Mouse (Mus musculus) liver, embryonic 16.5 days (tissue): ENCODE measurements at regions not wholly inside any gene's neighbourhood (a gene's known extent, or its start where the extent isn't known, plus 50 kb on each side); places are given as distances from the start of the nearest gene placed in this dataset.
"Not testable (repeated sequence)": the region's sequence is repeated elsewhere in the genome, so short reads cannot be mapped to it uniquely, and the experiment has no call there.

Experiments used
- ATAC-seq: fragments of 200-750 bp; cut with Nextera tagmentation; 2 replicates; pipeline ENCODE4 v1.8.0; 2017; ENCODE audit warnings: low read depth, mild to moderate bottlenecking, moderate number of reproducible peaks, moderate library complexity
- H3K27ac ChIP-seq: fragments of 300-500 bp; sonication (generic); 2 replicates; pipeline ENCODE4 v1.5.1; 2014; ENCODE audit warnings: mild to moderate bottlenecking, low read length
- H3K27me3 ChIP-seq: fragments of 300-500 bp; sonication (generic); 2 replicates; pipeline ENCODE4 v1.6.1; 2014; ENCODE audit warnings: low read depth, low read length, mixed read lengths; ENCODE audit not compliant: control insufficient read depth, insufficient read depth
- H3K36me3 ChIP-seq: fragments of 300-500 bp; sonication (generic); 2 replicates; pipeline ENCODE4 v1.6.1; 2014; ENCODE audit warnings: mild to moderate bottlenecking; ENCODE audit not compliant: control insufficient read depth, insufficient read depth
- H3K4me1 ChIP-seq: fragments of 300-500 bp; sonication (generic); 2 replicates; pipeline ENCODE4 v1.6.1; 2014; ENCODE audit warnings: low read depth, low read length, mixed read lengths; ENCODE audit not compliant: control insufficient read depth
- H3K4me2 ChIP-seq: fragments of 300-500 bp; sonication (generic); 2 replicates; pipeline ENCODE4 v1.6.1; 2014; ENCODE audit warnings: low read depth, low read length, mixed read lengths
- H3K4me3 ChIP-seq: fragments of 300-500 bp; sonication (generic); 2 replicates; pipeline ENCODE4 v1.5.1; 2014; ENCODE audit warnings: low read depth, mild to moderate bottlenecking, low read length
- H3K9ac ChIP-seq: fragments of 300-500 bp; sonication (generic); 2 replicates; pipeline ENCODE4 v1.6.1; 2014; ENCODE audit warnings: low read depth, low read length
- H3K9me3 ChIP-seq: fragments of 300-500 bp; sonication (generic); replicated peaks from 2 replicates; pipeline ENCODE4 v1.6.1; 2016; ENCODE audit warnings: low read length; ENCODE audit not compliant: control insufficient read depth
- WGBS: fragments of 180-500 bp; shearing (Covaris S2); extraction: QIAGEN DNeasy Blood & Tissue Kit; methylation state at CpG from one replicate; pipeline ENCODE4 v1.1.7; 2014; ENCODE audit not compliant: insufficient replicate concordance; 5-methylcytosine and 5-hydroxymethylcytosine counted together

DNA sequence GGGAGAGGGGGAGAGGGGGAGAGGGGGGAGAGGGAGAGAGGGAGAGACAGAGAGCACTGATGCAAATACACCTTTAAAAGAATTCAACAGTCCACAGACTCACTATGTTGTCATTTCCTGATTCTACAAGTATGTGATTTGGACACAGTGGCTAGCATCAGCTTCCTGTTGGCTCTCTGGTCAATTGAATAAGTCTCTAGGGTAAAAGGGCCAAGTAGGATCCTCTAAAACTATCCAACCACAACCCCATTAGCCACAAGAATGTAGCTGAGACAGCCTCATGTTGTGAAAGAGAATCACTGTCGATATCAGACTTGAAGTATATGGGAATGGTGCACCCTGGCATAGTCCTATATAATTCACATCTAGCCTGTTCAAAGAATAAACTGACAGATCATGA is 481.8 kb upstream of the Smim15 start:
- Histone ChIP-seq H3K27ac (no peak overlapping the region), H3K4me1 (no peaks in the 10 kb centered on the region), H3K4me3 (no peak overlapping the region), H3K9me3 (no peaks in the 10 kb centered on the region), H3K36me3 (no peaks in the 10 kb centered on the region), H3K4me2 (no peak overlapping the region), H3K27me3 (no peaks in the 10 kb centered on the region), H3K9ac (no peak overlapping the region)
- WGBS = 47% methylated on average over 1 of the region's 1 CpGs
- ATAC-seq = no peak

- Histone ChIP-seq H3K27me3 (no peaks in the 10 kb centered on the region), H3K27ac (no peak overlapping the region), H3K4me3 (no peak overlapping the region), H3K9ac (no peak overlapping the region), H3K4me2 (no peak overlapping the region), H3K9me3 (no peaks in the 10 kb centered on the region), H3K4me1 (no peaks in the 10 kb centered on the region), H3K36me3 (no peaks in the 10 kb centered on the region)
- 65% methylated on average over 2 of the region's 2 CpGs for WGBS
- no peak for ATAC-seq
These were observed 482.7 kb upstream of the Smim15 start for GRCm38 (mm10) chr13:107561529-107561928.

- no peak overlapping the region for H3K9ac ChIP-seq
- no peaks in the 10 kb centered on the region for H3K27me3 ChIP-seq
These were observed 488.3 kb upstream of the Smim15 start for GRCm38 (mm10) chr13:107555958-107556357.

GRCm38 (mm10) chr13:107554091-107554490 is 490.2 kb upstream of the Smim15 start:
- Histone ChIP-seq H3K27ac (no peak overlapping the region), H3K36me3 (no peaks in the 10 kb centered on the region), H3K4me3 (no peak overlapping the region), H3K27me3 (no peaks in the 10 kb centered on the region), H3K4me1 (no peaks in the 10 kb centered on the region), H3K9me3 (no peaks in the 10 kb centered on the region), H3K9ac (no peak overlapping the region), H3K4me2 (no peak overlapping the region)
- no peak for ATAC-seq
- 54% methylated on average over 3 of the region's 3 CpGs for WGBS

More at GRCm38 (mm10) chr13:107555958-107556357, 488.3 kb upstream of the Smim15 start:
- Histone ChIP-seq H3K4me1 (no peaks in the 10 kb centered on the region), H3K36me3 (no peaks in the 10 kb centered on the region), H3K27ac (no peak overlapping the region), H3K4me3 (no peak overlapping the region), H3K4me2 (no peak overlapping the region), H3K9me3 (no peaks in the 10 kb centered on the region)
- 76% methylated on average over 3 of the region's 3 CpGs for WGBS
- no peak for ATAC-seq

DNA sequence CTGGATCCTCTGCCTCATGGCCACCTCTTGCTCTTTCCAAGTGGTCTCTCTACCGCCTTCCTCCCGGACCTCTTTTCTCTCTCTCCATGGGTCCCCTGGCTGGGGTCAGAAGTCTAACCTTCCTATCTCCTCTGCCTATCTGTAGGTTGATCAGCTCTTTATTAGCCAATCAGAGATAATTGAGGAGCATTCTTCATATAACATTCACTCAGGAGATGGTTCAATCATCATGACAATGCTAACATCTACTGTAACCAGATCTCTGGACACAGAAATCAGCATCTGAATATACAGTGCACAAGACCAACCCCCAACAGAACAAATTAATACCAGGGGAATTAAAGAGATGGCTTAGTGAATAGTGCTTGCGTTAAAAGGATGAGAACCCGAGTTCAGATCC is 492.1 kb upstream of the Smim15 start:
- Histone ChIP-seq H3K9ac (no peak overlapping the region), H3K4me1 (no peaks in the 10 kb centered on the region), H3K36me3 (no peaks in the 10 kb centered on the region), H3K4me2 (no peak overlapping the region), H3K4me3 (no peak overlapping the region), H3K27me3 (no peaks in the 10 kb centered on the region), H3K27ac (no peak overlapping the region), H3K9me3 (no peaks in the 10 kb centered on the region)
- 68% methylated on average over 4 of the region's 4 CpGs for WGBS
- ATAC-seq = no peak

DNA sequence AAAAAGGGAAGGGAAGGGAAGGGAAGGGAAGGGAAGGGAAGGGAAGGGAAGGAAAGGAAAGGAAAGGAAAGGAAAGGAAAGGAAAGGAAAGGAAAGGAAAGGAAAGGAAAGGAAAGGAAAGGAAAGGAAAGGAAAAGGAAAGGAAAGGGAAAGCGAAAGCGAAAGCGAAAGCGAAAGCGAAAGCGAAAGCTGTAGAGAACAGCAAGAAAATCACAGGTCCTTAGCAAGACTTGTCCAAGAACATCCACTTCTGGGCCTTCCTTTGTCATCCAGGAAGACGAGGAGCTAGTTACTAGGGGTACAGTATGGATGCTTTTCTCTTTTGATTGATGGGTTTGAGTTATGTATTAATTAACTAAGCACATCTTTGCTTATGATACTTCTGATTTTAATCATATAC is 494.3 kb upstream of the Smim15 start:
- ATAC-seq, H3K27ac ChIP-seq, H3K36me3 ChIP-seq, H3K9me3 ChIP-seq, H3K27me3 ChIP-seq, H3K4me3 ChIP-seq, H3K4me1 ChIP-seq, H3K9ac ChIP-seq, H3K4me2 ChIP-seq: not testable (repeated sequence)
- WGBS = 88% methylated on average over 7 of the region's 7 CpGs

GRCm38 (mm10) chr13:107547073-107547472 is 497.2 kb upstream of the Smim15 start:
- H3K4me3 ChIP-seq = no peak overlapping the region
- no peak for ATAC-seq
- H3K36me3 ChIP-seq = no peaks in the 10 kb centered on the region
- H3K27ac ChIP-seq = no peak overlapping the region
- no peaks in the 10 kb centered on the region for H3K9me3 ChIP-seq
- H3K4me2 ChIP-seq = no peak overlapping the region
- no peak overlapping the region for H3K9ac ChIP-seq
- no peaks in the 10 kb centered on the region for H3K27me3 ChIP-seq
- no peaks in the 10 kb centered on the region for H3K4me1 ChIP-seq
- 71% methylated on average over 7 of the region's 7 CpGs for WGBS

DNA sequence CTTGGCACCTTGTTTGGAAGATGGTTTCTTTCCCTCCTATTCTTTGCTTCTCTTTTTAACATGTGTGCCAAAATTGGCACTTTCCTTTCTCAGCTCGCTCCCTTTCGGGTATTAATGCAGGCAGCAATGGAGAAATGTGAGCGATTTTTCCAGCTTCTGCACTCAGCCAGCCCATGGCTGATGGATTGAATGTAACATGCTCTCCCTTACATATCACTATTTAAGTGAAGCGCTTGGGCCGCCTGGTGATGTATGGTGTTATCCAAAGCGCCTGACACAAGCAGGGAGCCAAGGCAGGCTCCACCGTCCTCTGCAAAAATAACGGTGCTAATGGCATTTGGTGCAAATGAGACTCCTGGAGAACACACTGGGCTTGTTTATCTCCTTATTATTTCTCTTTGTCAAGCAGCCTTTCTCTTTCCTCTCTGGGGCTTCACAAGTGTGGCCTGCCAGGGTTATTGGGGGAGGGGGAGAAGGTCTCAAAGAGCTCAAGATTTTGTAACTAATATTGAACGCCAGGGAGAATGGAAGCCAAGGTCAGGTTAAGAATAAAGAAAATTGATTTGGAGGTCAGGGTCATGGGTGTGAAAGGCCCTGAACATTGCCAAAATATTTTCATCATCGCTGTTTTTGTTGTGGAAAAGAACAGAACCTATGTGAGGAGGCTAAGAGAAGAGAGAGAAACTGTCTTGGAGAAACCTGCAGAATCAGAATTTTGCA is 497.9 kb upstream of the Smim15 start:
- Histone ChIP-seq H3K36me3 (no peaks in the 10 kb centered on the region), H3K9me3 (no peaks in the 10 kb centered on the region), H3K27ac (no peak overlapping the region), H3K4me1 (no peaks in the 10 kb centered on the region), H3K27me3 (no peaks in the 10 kb centered on the region), H3K4me3 (no peak overlapping the region), H3K4me2 (no peak overlapping the region), H3K9ac (no peak overlapping the region)
- no peak for ATAC-seq
- WGBS = 61% methylated on average over 10 of the region's 10 CpGs

- 58% methylated on average over 2 of the region's 2 CpGs for WGBS
These were observed 502.7 kb upstream of the Smim15 start for GRCm38 (mm10) chr13:107541635-107541955.

More at GRCm38 (mm10) chr13:107541635-107541955, 502.7 kb upstream of the Smim15 start:
- Histone ChIP-seq H3K4me2 (no peak overlapping the region), H3K9me3 (no peaks in the 10 kb centered on the region), H3K27me3 (no peaks in the 10 kb centered on the region), H3K27ac (no peak overlapping the region), H3K36me3 (no peaks in the 10 kb centered on the region), H3K4me1 (no peaks in the 10 kb centered on the region), H3K4me3 (no peak overlapping the region), H3K9ac (no peak overlapping the region)
- no peak for ATAC-seq
